Mouse (Mus musculus) stomach, embryonic 16.5 days (tissue): ENCODE measurements around the gene Pde10a. TPM values are rescaled to one million over a fixed set of nuclear protein-coding genes. Genes with fewer than 3 reads are reported as not detected.

Experiments
- ATAC-seq: fragments of 200-750 bp; cut with Nextera tagmentation; 2 replicates; pipeline ENCODE4 v1.8.0; 2017; ENCODE audit warnings: moderate number of reproducible peaks, moderate TSS enrichment; ENCODE audit not compliant: insufficient read depth, low FRiP score
- H3K27ac ChIP-seq: fragments of 300-500 bp; sonication (generic); 2 replicates; pipeline ENCODE4 v1.5.1; 2014; ENCODE audit warnings: low read length
- H3K27me3 ChIP-seq: fragments of 300-500 bp; sonication (generic); 2 replicates; pipeline ENCODE4 v1.6.1; 2014; ENCODE audit warnings: low read length, control low read depth, mixed read lengths; ENCODE audit not compliant: control insufficient read depth, insufficient read depth
- H3K36me3 ChIP-seq: fragments of 300-500 bp; sonication (generic); 2 replicates; pipeline ENCODE4 v1.6.1; 2014; ENCODE audit warnings: low read length; ENCODE audit not compliant: control insufficient read depth, insufficient read depth
- H3K4me1 ChIP-seq: fragments of 300-500 bp; sonication (generic); 2 replicates; pipeline ENCODE4 v1.6.1; 2014; ENCODE audit warnings: low read length, control low read depth, mixed read lengths; ENCODE audit not compliant: control insufficient read depth, insufficient read depth
- H3K4me2 ChIP-seq: fragments of 300-500 bp; sonication (generic); 2 replicates; pipeline ENCODE4 v1.6.1; 2014; ENCODE audit warnings: low read depth, low read length, mixed read lengths
- H3K4me3 ChIP-seq: fragments of 300-500 bp; sonication (generic); replicated peaks from 2 replicates; pipeline ENCODE4 v1.5.1; 2014; ENCODE audit warnings: mild to moderate bottlenecking, low read length
- H3K9ac ChIP-seq: fragments of 300-500 bp; sonication (generic); 2 replicates; pipeline ENCODE4 v1.6.1; 2014; ENCODE audit warnings: low read length
- H3K9me3 ChIP-seq: fragments of 300-500 bp; sonication (generic); replicated peaks from 2 replicates; pipeline ENCODE4 v1.6.1; 2016; ENCODE audit warnings: low read length, control low read depth; ENCODE audit not compliant: control insufficient read depth
- WGBS: fragments of 180-500 bp; shearing (Covaris S2); extraction: QIAGEN DNeasy Blood & Tissue Kit; methylation state at CpG from one replicate; pipeline ENCODE4 v1.1.7; 2014; 5-methylcytosine and 5-hydroxymethylcytosine counted together
- polyA plus RNA-seq: library from polyadenylated mRNA; unstranded; fragments of >200 nt; fragmentation: Nextera tagmentation; extraction: Ambion mirVana; gene quantifications from 2 replicates; pipeline ENCODE4 v1.2.1, GENCODE M21; 2015

Pde10a gene
- polyA plus RNA-seq, 1 experiment from 2014 or later, result 1.2 TPM

DNA sequence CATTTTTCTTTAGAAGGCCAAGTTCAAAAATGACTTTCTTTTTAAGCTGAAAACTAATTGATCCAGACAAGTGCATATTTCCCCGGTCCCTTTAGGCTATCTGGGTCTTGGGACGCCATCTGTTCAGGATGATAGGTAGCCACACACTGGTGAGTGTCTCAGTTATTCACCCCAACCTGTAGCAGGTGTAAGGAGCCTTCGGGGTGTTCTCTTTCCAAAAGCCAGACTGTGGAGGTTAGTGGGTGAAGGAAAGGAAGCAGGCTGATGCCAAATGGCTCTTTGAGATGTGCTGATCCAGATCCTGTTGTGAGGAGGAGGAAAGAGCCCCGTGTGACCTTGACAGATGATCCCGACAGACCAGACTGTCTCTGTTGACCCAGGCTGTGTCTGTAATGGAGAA lies 448.2 kb downstream of the Pde10a start:
- Histone ChIP-seq H3K9ac (no peak overlapping the region), H3K4me3 (no peak overlapping the region), H3K4me1 (no peaks in the 10 kb centered on the region), H3K36me3 (no peaks in the 10 kb centered on the region), H3K27ac (no peak overlapping the region), H3K9me3 (no peaks in the 10 kb centered on the region), H3K4me2 (no peak overlapping the region), H3K27me3 (no peaks in the 10 kb centered on the region)
- ATAC-seq, result no peak
- 65% methylated on average over 5 of the region's 5 CpGs for WGBS

DNA sequence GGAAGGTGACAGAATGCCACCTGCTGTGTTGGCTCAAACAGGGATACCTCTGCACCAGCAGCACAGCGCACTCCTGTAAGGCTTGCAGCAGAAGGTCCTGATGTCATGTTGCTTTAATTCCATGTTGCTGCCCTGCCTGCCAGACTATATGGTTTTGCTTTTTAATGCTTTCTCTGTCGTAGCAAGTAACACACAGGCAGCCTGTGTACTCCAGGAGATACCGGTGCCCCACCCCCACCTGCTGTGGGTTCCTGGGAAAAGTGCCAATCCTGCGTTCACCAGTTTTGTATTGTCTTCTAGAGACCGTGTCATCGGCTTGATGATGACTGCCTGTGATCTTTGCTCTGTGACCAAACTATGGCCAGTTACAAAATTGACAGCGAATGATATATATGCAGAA lies 449.3 kb downstream of the Pde10a start:
- no peak for ATAC-seq
- 68% methylated on average over 7 of the region's 7 CpGs for WGBS

DNA sequence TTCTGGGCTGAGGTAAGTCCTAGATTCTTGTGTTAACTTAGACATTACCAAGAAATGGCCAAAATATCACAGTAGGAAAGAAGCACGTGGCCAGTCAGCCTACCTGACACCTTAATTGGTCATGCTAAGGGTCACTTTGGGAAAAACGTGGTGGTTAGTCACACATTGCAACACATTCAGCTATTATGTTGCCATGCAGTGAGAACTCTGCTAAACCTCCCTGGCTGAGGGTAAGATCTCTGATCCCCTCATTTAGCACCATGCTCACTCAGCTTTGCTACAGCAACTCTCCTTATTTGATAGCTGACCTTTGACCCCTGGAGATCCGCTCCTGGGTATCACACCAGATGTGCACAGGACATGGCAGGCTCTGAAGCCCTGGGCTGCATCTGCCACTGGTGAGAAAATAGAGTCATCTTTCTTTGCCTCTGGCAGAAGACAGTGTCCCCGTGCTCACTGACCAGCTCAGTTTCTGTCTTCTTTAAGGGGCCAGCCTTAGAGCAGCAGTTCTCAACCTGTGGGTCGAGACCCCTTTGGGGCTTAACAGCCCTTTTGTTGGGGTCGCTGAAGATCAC lies 449.7 kb downstream of the Pde10a start:
- Histone ChIP-seq H3K27me3 (no peaks in the 10 kb centered on the region), H3K4me1 (no peaks in the 10 kb centered on the region), H3K9ac (no peak overlapping the region), H3K4me2 (no peak overlapping the region), H3K9me3 (no peaks in the 10 kb centered on the region), H3K4me3 (no peak overlapping the region), H3K36me3 (no peaks in the 10 kb centered on the region), H3K27ac (no peak overlapping the region)
- ATAC-seq, result no peak
- WGBS, result 56% methylated on average over 6 of the region's 6 CpGs

More for the DNA sequence above, 449.3 kb downstream of the Pde10a start:
- no peak overlapping the region for H3K4me2 ChIP-seq
- H3K9me3 ChIP-seq, result no peaks in the 10 kb centered on the region
- H3K27me3 ChIP-seq, result no peaks in the 10 kb centered on the region
- no peak overlapping the region for H3K4me3 ChIP-seq
- H3K27ac ChIP-seq, result no peak overlapping the region
- H3K4me1 ChIP-seq, result no peaks in the 10 kb centered on the region
- H3K36me3 ChIP-seq, result no peaks in the 10 kb centered on the region
- H3K9ac ChIP-seq, result no peak overlapping the region

DNA sequence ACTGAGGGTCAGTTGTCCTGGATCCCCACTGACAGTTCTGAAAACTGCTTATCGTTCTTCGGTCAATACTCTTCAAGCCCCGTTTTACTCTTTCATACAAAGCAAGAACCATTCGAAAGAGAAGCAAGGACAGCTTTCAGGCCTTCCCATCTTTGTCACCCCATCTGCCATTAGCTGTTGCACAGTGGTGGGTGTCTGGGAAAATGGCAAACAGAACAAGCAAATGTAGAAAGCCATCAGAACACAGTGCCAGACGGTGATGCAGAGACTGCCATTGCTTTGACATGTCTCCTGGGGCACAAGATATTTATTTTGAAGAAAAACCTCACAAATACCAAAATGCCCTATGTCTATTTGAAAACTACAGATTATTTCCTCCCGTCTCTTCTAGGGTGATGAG lies 451.6 kb downstream of the Pde10a start:
- H3K4me2 ChIP-seq, result no peak overlapping the region

DNA sequence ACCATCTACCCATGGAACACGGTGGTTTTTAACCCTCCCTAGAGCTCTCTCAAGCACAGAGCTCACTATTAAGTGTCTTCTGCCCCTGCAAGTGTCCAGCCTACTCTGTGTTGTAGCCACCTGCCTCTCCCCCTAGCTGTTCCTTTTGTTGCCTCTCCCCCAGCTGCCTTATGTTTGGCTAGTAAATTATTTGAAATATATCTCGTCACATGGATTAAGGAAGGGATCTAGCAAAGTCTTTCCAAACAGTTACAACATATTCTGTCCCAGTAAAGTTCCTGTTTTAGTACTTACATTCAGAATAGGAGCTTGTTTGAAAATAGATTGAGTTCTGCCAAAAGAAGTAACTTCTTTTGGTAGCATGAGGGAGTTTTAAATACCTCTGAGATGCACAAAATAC lies 452.1 kb downstream of the Pde10a start:
- 43% methylated on average over 2 of the region's 2 CpGs for WGBS
- no peak for ATAC-seq
- no peak overlapping the region for H3K27ac ChIP-seq

More for the DNA sequence above, 451.6 kb downstream of the Pde10a start:
- H3K9me3 ChIP-seq, result no peaks in the 10 kb centered on the region
- H3K36me3 ChIP-seq, result no peaks in the 10 kb centered on the region
- no peak overlapping the region for H3K27ac ChIP-seq
- H3K4me1 ChIP-seq, result no peaks in the 10 kb centered on the region
- no peak overlapping the region for H3K9ac ChIP-seq
- H3K27me3 ChIP-seq, result no peaks in the 10 kb centered on the region
- ATAC-seq, result no peak
- no peak overlapping the region for H3K4me3 ChIP-seq
- WGBS, result 90% methylated on average over 6 of the region's 6 CpGs

DNA sequence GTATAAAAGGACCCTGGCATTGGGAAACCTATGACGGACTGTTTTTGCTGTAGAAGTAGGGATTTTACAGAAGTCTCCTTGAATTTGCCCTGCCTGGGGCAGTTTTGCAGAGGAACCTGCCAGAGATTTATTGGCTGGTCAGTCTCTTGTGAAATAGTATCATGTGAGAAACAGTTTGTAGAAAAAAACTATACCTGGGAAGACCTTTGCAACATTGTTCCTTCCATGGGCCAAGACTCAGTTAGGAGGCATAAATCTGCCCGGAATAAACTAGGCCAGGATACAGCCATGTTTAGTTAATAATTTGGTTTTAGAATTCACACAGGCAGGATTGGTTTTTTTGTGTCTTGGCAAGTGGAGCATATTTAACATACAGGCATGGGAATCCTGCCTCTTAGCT lies 458.4 kb downstream of the Pde10a start:
- ATAC-seq, result no peak
- no peak overlapping the region for H3K4me2 ChIP-seq
- 78% methylated on average over 2 of the region's 2 CpGs for WGBS
- no peak overlapping the region for H3K27ac ChIP-seq
- H3K9me3 ChIP-seq, result no peaks in the 10 kb centered on the region
- H3K36me3 ChIP-seq, result no peaks in the 10 kb centered on the region
- H3K4me1 ChIP-seq, result no peaks in the 10 kb centered on the region
- no peak overlapping the region for H3K9ac ChIP-seq
- H3K27me3 ChIP-seq, result no peaks in the 10 kb centered on the region
- H3K4me3 ChIP-seq, result no peak overlapping the region

More for the DNA sequence above, 452.1 kb downstream of the Pde10a start:
- no peak overlapping the region for H3K4me2 ChIP-seq
- no peaks in the 10 kb centered on the region for H3K4me1 ChIP-seq
- H3K36me3 ChIP-seq, result no peaks in the 10 kb centered on the region
- H3K27me3 ChIP-seq, result no peaks in the 10 kb centered on the region
- no peaks in the 10 kb centered on the region for H3K9me3 ChIP-seq
- H3K4me3 ChIP-seq, result no peak overlapping the region
- H3K9ac ChIP-seq, result no peak overlapping the region

DNA sequence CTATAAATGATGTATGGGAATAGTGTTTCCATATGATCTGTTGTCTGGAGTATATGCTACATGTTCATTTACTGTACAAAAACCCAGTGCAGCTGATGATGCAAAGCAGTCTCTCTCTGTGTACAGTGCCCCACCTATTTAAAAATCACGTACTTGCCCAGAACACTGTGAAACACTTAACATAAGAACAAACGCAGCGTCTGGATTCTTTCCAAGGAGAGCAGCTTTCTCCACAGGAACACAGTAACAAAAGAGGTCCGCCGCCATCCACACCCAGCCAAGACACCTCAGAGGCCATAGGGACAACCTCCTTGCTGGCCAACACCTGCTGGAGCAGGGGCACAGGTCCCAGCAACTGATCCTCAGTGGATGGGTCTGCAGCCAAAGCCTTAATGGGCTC lies 460.5 kb downstream of the Pde10a start:
- H3K27me3 ChIP-seq, result no peaks in the 10 kb centered on the region
- ATAC-seq, result no peak
- H3K4me2 ChIP-seq, result no peak overlapping the region
- H3K4me1 ChIP-seq, result no peaks in the 10 kb centered on the region
- H3K4me3 ChIP-seq, result no peak overlapping the region
- H3K36me3 ChIP-seq, result no peaks in the 10 kb centered on the region
- no peak overlapping the region for H3K9ac ChIP-seq
- H3K9me3 ChIP-seq, result no peaks in the 10 kb centered on the region
- 46% methylated on average over 5 of the region's 5 CpGs for WGBS
- no peak overlapping the region for H3K27ac ChIP-seq

DNA sequence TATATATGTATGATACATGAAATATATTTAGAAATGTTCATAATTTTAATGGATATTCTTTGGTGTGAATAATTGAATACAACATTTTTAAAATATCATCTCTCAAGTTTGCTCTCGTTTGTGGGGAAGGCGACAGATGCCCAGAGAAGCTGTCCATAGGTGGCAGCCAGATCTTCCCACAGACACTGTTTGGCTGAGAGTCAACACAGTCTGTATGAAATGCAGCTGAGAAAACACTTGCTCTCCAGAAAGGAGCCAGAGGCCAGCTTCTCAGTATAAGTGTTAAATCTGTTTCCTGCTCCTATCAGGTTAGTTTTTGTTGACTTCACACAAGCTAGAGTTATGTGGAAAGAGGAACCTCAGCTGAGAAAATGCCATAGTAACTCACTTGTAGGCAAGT lies 461.4 kb downstream of the Pde10a start:
- no peak for ATAC-seq
- no peaks in the 10 kb centered on the region for H3K36me3 ChIP-seq
- no peak overlapping the region for H3K4me3 ChIP-seq
- no peak overlapping the region for H3K27ac ChIP-seq
- H3K9ac ChIP-seq, result no peak overlapping the region
- H3K27me3 ChIP-seq, result no peaks in the 10 kb centered on the region
- H3K9me3 ChIP-seq, result no peaks in the 10 kb centered on the region
- 73% methylated on average over 2 of the region's 2 CpGs for WGBS
- no peaks in the 10 kb centered on the region for H3K4me1 ChIP-seq
- H3K4me2 ChIP-seq, result no peak overlapping the region

DNA sequence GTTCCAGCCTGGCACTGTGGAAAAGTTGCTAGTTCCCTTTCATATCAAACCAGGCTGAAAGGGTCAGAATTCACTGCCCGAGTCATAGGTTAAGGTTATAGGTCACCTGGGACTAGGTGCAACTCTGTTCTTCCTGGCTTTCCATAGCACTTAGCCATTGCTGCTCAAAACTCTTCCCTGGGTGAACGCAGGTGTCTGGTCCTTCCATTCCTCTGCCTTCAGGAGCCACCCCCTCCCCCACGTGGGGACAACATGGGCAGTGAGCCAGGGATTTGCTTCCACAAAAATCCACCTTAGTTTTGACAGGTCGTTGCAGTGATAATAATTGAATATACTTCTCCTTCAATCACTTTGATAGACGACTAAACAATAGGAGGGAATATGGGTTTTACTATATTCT lies 462.2 kb downstream of the Pde10a start:
- no peaks in the 10 kb centered on the region for H3K4me1 ChIP-seq
- H3K27ac ChIP-seq, result no peak overlapping the region
- WGBS, result 73% methylated on average over 5 of the region's 5 CpGs
- H3K4me2 ChIP-seq, result no peak overlapping the region
- H3K36me3 ChIP-seq, result no peaks in the 10 kb centered on the region
- H3K27me3 ChIP-seq, result no peaks in the 10 kb centered on the region
- no peak overlapping the region for H3K4me3 ChIP-seq
- H3K9me3 ChIP-seq, result no peaks in the 10 kb centered on the region
- H3K9ac ChIP-seq, result no peak overlapping the region
- no peak for ATAC-seq
